Mouse (Mus musculus): Measurements from ENCODE around the gene BC107364. TPM values are rescaled to one million over a fixed set of nuclear protein-coding genes. Genes with fewer than 3 reads are reported as not detected.
"Not testable (repeated sequence)": the region's sequence is repeated elsewhere in the genome, so short reads cannot be mapped to it uniquely, and the experiment has no call there.

Gene BC107364
- total RNA-seq, 2 experiments from 2014 or later: not detected

- ATAC-seq (replicated peaks; ENCODE audit: poor library complexity, severe bottlenecking): peak; percentile 54
Measured at GRCm38 (mm10) chr3:96459757-96460567, 7.9 kb upstream of the BC107364 start.

GRCm38 (mm10) chr3:96458886-96459439 is 6.9 kb upstream of the BC107364 start:
- ATAC-seq (replicated peaks; ENCODE audit: poor library complexity, severe bottlenecking): peak; percentile 31

DNA sequence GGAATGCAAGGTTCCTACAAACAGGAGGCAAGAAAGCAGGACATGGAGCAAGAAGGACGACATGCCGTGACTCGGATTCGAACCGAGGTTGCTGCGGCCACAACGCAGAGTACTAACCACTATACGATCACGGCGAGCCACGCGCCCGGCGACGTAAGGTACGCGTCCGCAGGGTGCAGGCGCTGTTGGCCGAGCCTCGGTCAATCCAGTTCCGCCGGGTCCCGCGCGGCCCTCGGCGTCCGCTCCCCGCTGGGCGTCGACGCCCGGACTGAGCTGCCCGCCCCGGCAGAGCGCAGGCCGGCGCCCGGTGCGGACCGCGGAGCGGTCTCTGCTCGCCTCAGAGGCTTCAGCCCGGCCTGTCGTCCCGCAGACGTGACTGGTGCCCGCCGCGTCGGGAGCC is 5.9 kb upstream of the BC107364 start:
- ATAC-seq (replicated peaks; ENCODE audit: poor library complexity, severe bottlenecking): peak; percentile 21

- ATAC-seq (replicated peaks; ENCODE audit: poor library complexity, severe bottlenecking): peak; percentile 31
Measured at GRCm38 (mm10) chr3:96451181-96451737, 847 bp downstream of the BC107364 start.

- ATAC-seq (replicated peaks; ENCODE audit: poor library complexity, severe bottlenecking): not testable (repeated sequence)
Measured at GRCm38 (mm10) chr3:96450586-96450896, 1.6 kb downstream of the BC107364 start.

GRCm38 (mm10) chr3:96449762-96450585 is 2.1 kb downstream of the BC107364 start:
- ATAC-seq (replicated peaks; ENCODE audit: poor library complexity, severe bottlenecking): peak; percentile 48

DNA sequence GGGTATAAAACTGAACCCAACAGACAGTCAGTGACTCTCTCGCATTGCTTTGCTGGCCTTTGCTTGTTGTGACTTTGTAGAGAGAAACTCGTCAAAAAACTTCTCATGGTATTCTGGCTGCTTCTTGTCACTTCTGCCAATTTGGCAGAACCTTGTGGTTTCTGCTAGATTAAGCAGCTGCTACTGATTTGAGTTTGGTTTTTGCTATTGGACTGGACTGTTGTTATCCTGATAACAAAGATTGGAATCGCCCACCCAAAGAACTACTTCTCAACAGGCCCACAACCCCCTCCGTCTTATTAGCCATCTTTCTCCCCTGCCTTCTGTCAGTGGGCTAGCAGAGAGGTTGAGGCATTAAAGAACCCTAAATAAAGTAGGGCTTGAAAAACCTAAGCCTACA is 6.7 kb downstream of the BC107364 start:
- no peak for ATAC-seq (replicated peaks; ENCODE audit: poor library complexity, severe bottlenecking)

DNA sequence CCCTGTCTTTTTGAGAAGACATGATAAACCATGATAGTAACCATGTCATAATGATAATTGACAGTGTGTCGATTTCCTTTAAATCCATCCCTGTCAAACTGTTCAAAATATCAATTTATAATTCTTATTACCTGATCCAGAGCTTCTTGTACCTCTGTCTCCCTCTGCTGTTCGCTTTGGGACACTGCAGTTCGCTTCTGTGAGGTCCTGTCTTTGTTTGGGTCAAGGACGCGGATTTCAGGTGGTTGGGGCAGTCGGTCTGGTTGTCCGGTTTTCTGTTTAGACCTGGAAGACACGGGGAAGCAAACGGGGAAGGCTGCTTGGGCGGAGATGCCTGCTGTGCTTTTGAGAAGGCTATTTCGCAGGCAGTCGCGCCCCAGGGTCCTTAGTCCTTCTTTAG is 11.5 kb downstream of the BC107364 start:
- peak; percentile 63 for ATAC-seq (replicated peaks; ENCODE audit: poor library complexity, severe bottlenecking)

DNA sequence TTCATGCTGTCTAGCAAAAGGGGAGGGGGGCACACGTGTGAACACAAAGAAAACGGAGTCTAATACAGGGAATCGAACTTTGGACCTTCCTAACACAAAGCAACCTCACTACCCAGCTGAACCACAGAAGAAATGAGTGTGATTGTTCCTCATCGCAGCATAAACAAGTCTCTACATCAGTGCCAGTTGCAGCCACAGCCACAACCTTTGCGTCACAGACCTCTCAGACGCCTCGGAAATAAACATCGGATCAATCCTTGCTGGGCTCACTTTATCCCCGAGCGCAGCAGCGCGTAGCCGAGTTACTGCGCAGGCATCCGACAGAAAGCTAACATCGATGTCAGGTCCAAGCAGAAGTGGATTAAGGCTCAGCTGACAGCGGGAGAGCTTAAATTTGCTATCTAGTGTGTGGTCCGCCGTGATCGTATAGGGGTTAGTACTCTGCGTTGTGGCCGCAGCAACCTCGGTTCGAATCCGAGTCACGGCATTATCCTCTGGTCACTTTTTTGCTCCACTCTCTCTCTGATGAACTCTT is 16.5 kb downstream of the BC107364 start:
- peak; percentile 50 for ATAC-seq (replicated peaks; ENCODE audit: poor library complexity, severe bottlenecking)

- no peak for ATAC-seq (replicated peaks; ENCODE audit: poor library complexity, severe bottlenecking)
Measured at GRCm38 (mm10) chr3:96432207-96432606, 19.9 kb downstream of the BC107364 start.

DNA sequence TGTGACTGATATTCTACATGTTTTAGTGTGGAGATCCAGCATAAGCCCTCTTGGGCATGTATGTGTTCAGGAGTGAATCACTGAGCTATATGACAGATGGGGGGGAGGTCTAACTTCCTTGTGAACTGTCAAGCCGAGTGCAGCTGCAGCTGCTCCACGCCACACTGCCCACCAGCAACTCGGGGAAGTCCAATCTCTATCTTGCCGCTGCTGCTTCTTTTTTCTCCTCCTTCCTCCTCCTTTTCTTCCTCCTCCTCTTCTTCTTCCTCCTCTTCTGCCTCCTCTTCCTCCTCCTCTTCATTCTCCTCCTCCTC is 22.3 kb downstream of the BC107364 start:
- no peak for ATAC-seq (replicated peaks; ENCODE audit: poor library complexity, severe bottlenecking)

DNA sequence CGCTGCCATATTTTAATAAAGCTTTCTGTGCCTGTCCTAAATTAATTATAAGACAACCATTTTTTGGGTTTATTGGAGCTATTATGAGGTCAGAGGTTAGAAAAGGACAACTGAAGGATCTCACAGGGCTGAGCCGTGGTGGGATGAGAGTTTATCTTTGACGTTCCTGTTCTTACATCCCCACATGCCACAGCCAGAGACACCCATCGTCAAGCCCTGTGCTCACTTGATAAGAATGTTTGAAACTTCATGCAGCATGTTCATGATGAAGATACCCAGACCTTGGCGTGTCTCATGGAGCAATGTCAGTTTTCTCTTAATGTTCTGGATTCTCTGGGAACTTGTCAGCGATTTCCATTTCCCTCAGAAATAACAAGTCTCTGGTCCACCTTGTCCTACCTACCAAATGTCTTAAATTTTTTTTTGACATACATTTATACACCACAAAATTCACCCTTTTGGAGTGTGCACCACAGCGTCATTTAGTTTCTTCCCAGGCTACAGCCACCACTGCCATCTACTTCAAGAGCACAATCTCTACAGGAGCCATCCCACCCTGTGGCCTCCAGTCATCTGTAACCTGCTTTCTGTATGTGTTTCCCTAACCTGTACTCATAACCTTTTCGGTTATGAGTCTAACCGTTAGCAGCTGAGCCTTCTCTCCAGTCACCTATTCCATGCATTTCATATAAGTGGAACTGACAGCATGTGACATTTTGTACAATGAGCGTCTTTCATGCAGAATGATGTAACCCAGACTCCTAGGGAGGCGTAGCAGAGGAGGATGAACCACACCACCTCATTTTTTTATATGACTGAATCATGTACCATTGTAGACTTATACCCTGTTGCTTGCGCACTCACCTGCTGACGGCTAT is 22.9 kb downstream of the BC107364 start:
- ATAC-seq (replicated peaks; ENCODE audit: poor library complexity, severe bottlenecking): no peak

- ATAC-seq (replicated peaks; ENCODE audit: poor library complexity, severe bottlenecking): peak; percentile 65
Measured at GRCm38 (mm10) chr3:96427761-96428462, 24.2 kb downstream of the BC107364 start.

DNA sequence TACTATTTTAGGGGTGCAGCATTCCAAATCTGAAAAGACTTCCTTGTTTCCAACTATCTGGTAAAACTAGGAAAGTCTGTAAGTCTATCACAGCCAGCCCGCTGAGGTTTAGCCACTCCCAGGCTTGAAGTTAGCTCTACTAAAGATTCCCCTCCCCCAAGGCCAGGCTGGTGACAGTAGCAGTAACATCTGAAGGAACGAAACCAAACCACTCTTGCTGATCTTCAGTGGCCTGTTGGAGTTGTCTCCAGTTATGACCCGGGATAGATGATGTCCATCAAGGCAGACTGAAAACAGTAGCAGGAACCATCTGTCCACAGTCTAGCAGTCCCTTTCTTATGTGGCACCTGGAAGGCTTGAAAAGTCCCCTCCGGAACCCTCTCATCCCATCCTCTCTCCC is 24.8 kb downstream of the BC107364 start:
- ATAC-seq (replicated peaks; ENCODE audit: poor library complexity, severe bottlenecking): no peak

GRCm38 (mm10) chr3:96426268-96426667 is 25.8 kb downstream of the BC107364 start:
- ATAC-seq (replicated peaks; ENCODE audit: poor library complexity, severe bottlenecking): no peak

GRCm38 (mm10) chr3:96424447-96424846 is 27.7 kb downstream of the BC107364 start:
- not testable (repeated sequence) for ATAC-seq (replicated peaks; ENCODE audit: poor library complexity, severe bottlenecking)

GRCm38 (mm10) chr3:96423889-96424288 is 28.2 kb downstream of the BC107364 start:
- ATAC-seq (replicated peaks; ENCODE audit: poor library complexity, severe bottlenecking): no peak

GRCm38 (mm10) chr3:96420796-96421195 is 31.3 kb downstream of the BC107364 start:
- no peak for ATAC-seq (replicated peaks; ENCODE audit: poor library complexity, severe bottlenecking)

- not testable (repeated sequence) for ATAC-seq (replicated peaks; ENCODE audit: poor library complexity, severe bottlenecking)
Measured at GRCm38 (mm10) chr3:96418902-96419301, 33.2 kb downstream of the BC107364 start.

Data from granulocyte monocyte progenitor cell, adult 5-6 weeks (primary cell).